Mouse (Mus musculus) spleen, adult 2 months (tissue): ENCODE results near the gene Slu7. TPM values are rescaled to one million over a fixed set of nuclear protein-coding genes. Genes with fewer than 3 reads are reported as not detected.

ENCODE experiments used
- DNase-seq, 2 experiments: peaks; one replicate each; pipeline versions ENCODE4 v3.0.0 to v3.0.0-alpha.2; 2012 to 2021; ENCODE audit warnings: low spot score in 2 of 2, low read depth in 1 of 2
- H3K27ac ChIP-seq: fragments of 200-500 bp; 2 replicates; pipeline ENCODE4 v1.5.1; 2012; ENCODE audit warnings: low read length, inconsistent platforms; ENCODE audit not compliant: insufficient read depth
- H3K27me3 ChIP-seq: fragments of 200-500 bp; 2 replicates; pipeline ENCODE4 v1.6.1; 2012; ENCODE audit warnings: mild to moderate bottlenecking, moderate library complexity, low read length, inconsistent platforms; ENCODE audit not compliant: control insufficient read depth, insufficient read depth
- H3K36me3 ChIP-seq: fragments of 200-500 bp; 2 replicates; pipeline ENCODE4 v1.6.1; 2012; ENCODE audit warnings: mild to moderate bottlenecking, low read length, inconsistent platforms; ENCODE audit not compliant: control insufficient read depth, insufficient read depth
- H3K4me1 ChIP-seq: fragments of 200-500 bp; 2 replicates; pipeline ENCODE4 v1.6.1; 2011; ENCODE audit warnings: inconsistent platforms; ENCODE audit not compliant: control insufficient read depth, insufficient read depth, insufficient read length
- H3K4me3 ChIP-seq: fragments of 200-500 bp; 2 replicates; pipeline ENCODE4 v1.5.1; 2011; ENCODE audit warnings: mild to moderate bottlenecking, inconsistent platforms; ENCODE audit not compliant: insufficient read depth, insufficient read length; ENCODE audit errors: extremely low read depth
- CTCF ChIP-seq: fragments of 200-500 bp; IDR thresholded peaks from 2 replicates; pipeline ENCODE4 v1.5.1; 2011; ENCODE audit warnings: mild to moderate bottlenecking, inconsistent platforms; ENCODE audit not compliant: insufficient read depth, insufficient read length, insufficient replicate concordance; ENCODE audit errors: extremely low read depth
- POLR2A ChIP-seq: fragments of 200-500 bp; IDR thresholded peaks from 2 replicates; pipeline ENCODE4 v1.6.1; 2011; ENCODE audit warnings: low read depth, low read length, inconsistent platforms
- WGBS: fragments of 180-500 bp; shearing (Covaris S2); methylation state at CpG from one replicate; pipeline ENCODE4 v1.1.7; 2018; 5-methylcytosine and 5-hydroxymethylcytosine counted together
- polyA plus RNA-seq: library from polyadenylated mRNA; depleted of rRNA; stranded (reverse); fragments of >200 nt; gene quantifications from 2 replicates; pipeline ENCODE4 v1.2.3, GENCODE M21; 2012

The Slu7 gene
- polyA plus RNA-seq, 1 experiment: 3.1 TPM

DNA sequence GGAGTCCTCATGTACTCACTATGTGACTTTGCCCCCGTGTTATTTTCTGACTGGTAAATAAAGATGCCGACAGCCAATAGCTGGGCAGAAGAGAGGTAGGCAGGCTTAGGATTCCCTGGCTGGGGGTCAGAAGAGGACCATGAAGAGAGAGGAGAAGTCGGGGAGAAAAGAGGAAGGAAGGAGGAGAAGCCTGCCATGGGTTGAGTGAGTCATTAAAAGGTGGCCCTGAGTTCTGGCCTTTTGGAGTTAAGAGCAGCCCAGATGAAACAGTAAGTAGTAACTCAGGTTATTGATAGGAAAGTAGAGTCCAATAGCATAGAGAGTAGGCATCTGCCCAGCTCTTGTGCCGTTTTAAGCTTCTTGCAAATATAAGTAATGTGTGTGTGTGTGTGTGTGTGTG, 17.8 kb downstream of the Slu7 start:
- H3K4me3 ChIP-seq: no peak overlapping the region
- no peaks in the 10 kb centered on the region for H3K27me3 ChIP-seq
- H3K36me3 ChIP-seq: peaks cover 3% of the 10 kb centered on the region
- no peak for TF ChIP-seq CTCF
- no peak for TF ChIP-seq POLR2A
- H3K4me1 ChIP-seq: no peaks in the 10 kb centered on the region
- WGBS: 30% methylated on average over 4 of the region's 4 CpGs
- no peak for DNase-seq
- H3K27ac ChIP-seq: no peak overlapping the region

DNA sequence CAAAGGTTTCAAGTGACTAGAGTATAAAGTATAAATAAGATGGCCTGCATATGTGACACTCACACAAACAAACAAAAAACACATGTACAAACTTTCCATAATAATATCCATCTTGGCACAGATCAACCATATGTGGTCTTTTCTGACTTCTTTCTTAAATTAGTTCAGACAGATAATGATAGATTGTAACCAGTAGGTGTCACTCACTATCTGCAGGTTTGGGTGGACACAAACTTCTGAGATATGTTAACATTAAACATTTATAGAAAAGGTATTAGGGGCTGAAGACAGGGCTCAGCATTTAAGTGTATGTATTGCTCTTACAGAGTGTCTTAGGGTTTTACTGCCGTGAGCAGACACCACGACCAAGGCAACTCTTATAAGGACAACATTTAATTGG, 18.7 kb downstream of the Slu7 start:
- Histone ChIP-seq H3K27ac (no peak overlapping the region), H3K4me1 (no peaks in the 10 kb centered on the region), H3K36me3 (peaks cover 2% of the 10 kb centered on the region), H3K27me3 (no peaks in the 10 kb centered on the region), H3K4me3 (no peak overlapping the region)
- 77% methylated on average over 2 of the region's 2 CpGs for whole genome bisulfite sequencing
- DNase-seq: no peak
- TF ChIP-seq CTCF (no peak), POLR2A (no peak)

DNA sequence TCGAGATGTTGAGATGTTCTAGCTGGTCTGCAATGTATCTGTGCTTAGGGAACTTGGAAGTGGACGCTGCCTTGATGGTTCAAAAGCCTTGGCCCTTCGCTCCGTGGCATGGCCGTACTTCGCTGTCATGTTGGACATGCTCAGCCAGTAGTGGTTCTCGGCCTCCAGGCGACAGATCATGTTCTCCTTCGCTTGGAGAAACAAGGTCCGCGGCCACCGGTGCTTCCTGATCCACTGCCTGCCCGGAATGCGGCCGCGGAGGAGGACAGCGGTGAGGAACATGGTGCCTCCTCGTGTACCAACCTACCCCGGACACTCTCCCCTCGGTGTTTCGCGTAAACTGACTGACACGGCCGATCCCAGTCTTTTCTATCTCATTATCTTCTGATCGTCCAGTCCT, 29.7 kb downstream of the Slu7 start:
- no peak for TF ChIP-seq CTCF
- no peak for TF ChIP-seq POLR2A
- WGBS: 95% methylated on average over 25 of the region's 25 CpGs
- no peaks in the 10 kb centered on the region for H3K4me1 ChIP-seq
- no peak overlapping the region for H3K27ac ChIP-seq
- no peak overlapping the region for H3K4me3 ChIP-seq
- no peaks in the 10 kb centered on the region for H3K27me3 ChIP-seq
- no peak for DNase-seq
- H3K36me3 ChIP-seq: no peaks in the 10 kb centered on the region

DNA sequence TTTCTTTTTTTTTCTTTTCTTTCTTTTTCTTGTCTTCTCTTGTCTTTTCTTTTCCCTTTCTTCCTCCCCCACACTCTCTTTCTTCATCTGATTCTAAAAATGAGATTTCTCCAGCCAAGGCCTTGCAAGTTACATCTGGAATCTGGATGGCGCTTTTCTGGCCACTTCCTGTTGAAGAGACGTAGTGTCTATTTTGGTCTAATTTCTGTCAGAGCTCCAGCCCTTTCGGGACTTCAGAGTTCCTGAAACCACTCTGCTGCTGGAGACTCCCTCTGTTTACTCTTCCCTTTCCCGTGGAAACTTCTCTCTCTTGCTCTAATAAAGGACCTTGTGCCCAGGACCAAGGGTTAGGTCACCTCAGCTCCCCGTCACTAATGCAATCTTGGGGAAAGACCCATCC, 36.6 kb downstream of the Slu7 start:
- no peak for DNase-seq
- 28% methylated on average over 5 of the region's 5 CpGs for WGBS
- no peak overlapping the region for H3K27ac ChIP-seq
- TF ChIP-seq POLR2A: no peak
- TF ChIP-seq CTCF: no peak
- H3K36me3 ChIP-seq: no peaks in the 10 kb centered on the region
- H3K27me3 ChIP-seq: no peaks in the 10 kb centered on the region
- no peaks in the 10 kb centered on the region; the same call in 1 of the 2 replicates for H3K4me1 ChIP-seq
- H3K4me3 ChIP-seq: no peak overlapping the region

DNA sequence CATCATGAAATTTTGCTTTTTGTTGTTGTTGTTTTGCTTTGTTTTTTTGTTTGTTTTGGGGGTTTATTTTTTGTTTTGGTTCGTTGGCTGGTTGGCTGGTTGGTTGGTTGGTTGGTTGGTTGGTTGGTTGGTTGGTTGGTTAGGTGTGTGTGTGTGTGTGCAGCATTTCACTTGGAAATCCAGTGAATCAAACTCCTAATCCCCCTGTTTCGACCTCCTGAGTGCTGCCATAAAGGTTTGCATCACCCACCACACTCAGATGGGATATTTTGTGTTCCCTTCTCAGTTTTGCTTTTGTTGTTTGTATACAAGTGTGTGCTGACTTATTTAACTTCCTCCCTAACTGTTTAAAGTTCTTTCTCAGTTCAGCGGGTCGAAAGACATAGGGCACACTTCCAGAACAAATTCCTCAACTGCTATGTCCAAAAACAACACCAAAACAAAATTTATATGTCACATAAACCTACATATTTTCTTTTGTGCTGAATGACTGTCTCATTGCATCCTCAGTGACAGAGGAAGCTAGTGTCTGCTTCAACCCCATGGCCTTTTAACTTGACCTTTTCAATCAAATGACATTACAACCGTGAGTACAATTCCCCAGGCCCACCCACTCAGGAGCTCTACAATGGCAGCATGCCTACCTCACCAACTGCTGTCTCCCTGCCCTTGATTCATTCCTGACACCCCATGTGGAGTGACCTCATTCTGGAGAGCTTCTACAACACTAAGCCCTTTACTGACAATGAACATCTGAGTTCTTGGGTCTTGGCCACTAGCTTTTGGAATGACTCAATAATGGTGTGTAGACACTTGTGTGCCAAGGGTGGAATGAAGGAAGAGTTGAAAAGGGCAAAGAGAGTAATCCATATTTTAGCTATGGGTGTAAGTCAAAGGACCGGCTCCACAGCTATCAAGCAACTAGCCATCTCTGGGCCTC, 37.6 kb downstream of the Slu7 start:
- no peaks in the 10 kb centered on the region; the same call in 1 of the 2 replicates for H3K4me1 ChIP-seq
- no peak overlapping the region for H3K4me3 ChIP-seq
- WGBS: 76% methylated on average over 6 of the region's 6 CpGs
- TF ChIP-seq POLR2A: no peak
- TF ChIP-seq CTCF: no peak
- no peaks in the 10 kb centered on the region for H3K36me3 ChIP-seq
- no peaks in the 10 kb centered on the region for H3K27me3 ChIP-seq
- H3K27ac ChIP-seq: no peak overlapping the region
- DNase-seq: no peak

DNA sequence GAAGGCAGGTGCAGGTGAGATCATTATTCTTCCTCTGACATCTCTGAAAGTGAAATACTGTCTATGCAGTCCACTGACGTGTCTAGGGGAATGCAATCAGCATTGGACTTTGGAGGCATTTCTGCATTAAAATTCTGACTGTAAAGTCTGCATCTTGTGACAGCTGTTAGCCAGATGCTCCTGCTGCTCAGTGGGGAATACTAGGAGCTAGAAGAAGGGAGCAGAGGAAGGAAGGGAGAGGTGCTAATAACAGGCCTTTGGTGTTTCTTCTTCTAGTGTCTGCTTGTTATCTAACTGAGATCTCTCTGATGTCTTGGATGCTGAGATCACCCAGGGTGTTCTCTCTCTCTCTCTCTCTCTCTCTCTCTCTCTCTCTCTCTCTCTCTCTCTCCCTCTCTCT, 39.6 kb downstream of the Slu7 start:
- Histone ChIP-seq H3K4me1 (no peaks in the 10 kb centered on the region; the same call in 1 of the 2 replicates), H3K27me3 (no peaks in the 10 kb centered on the region), H3K36me3 (no peaks in the 10 kb centered on the region), H3K27ac (no peak overlapping the region), H3K4me3 (no peak overlapping the region)
- TF ChIP-seq CTCF: no peak
- no peak for TF ChIP-seq POLR2A
- DNase-seq: no peak
- 82% methylated on average over 1 of the region's 1 CpGs for WGBS
